Mouse (Mus musculus) midbrain, embryonic 11.5 days (tissue): Measurements from ENCODE around the gene Mob4. TPM values are rescaled to one million over a fixed set of nuclear protein-coding genes. Genes with fewer than 3 reads are reported as not detected.
A peak's percentile ranks its signal among the peaks of the same experiment; 100 is the strongest.

Experiments used
- ATAC-seq: fragments of 200-750 bp; cut with Nextera tagmentation; 2 replicates; pipeline ENCODE4 v1.8.0; 2017; ENCODE audit warnings: moderate TSS enrichment, moderate library complexity; ENCODE audit not compliant: low FRiP score
- DNase-seq: peaks from one replicate; pipeline ENCODE4 v3.0.0; 2015; ENCODE audit warnings: low spot score; ENCODE audit errors: missing footprints
- H3K27ac ChIP-seq: fragments of 300-500 bp; sonication (generic); 2 replicates; pipeline ENCODE4 v1.5.1; 2014; ENCODE audit warnings: low read depth, low read length
- H3K27me3 ChIP-seq: fragments of 300-500 bp; sonication (generic); 2 replicates; pipeline ENCODE4 v1.6.1; 2014; ENCODE audit warnings: mild to moderate bottlenecking, low read length, moderate library complexity, mixed read lengths; ENCODE audit not compliant: control insufficient read depth, insufficient read depth
- H3K36me3 ChIP-seq: fragments of 300-500 bp; sonication (generic); 2 replicates; pipeline ENCODE4 v1.6.1; 2014; ENCODE audit warnings: mild to moderate bottlenecking, low read length, moderate library complexity, mixed read lengths; ENCODE audit not compliant: control insufficient read depth, insufficient read depth
- H3K4me1 ChIP-seq: fragments of 300-500 bp; sonication (generic); 2 replicates; pipeline ENCODE4 v1.6.1; 2014; ENCODE audit warnings: low read length; ENCODE audit not compliant: control insufficient read depth, insufficient read depth
- H3K4me2 ChIP-seq: fragments of 300-500 bp; sonication (generic); 2 replicates; pipeline ENCODE4 v1.6.1; 2014; ENCODE audit warnings: mild to moderate bottlenecking, moderate library complexity
- H3K4me3 ChIP-seq: fragments of 300-500 bp; sonication (generic); 2 replicates; pipeline ENCODE4 v1.5.1; 2014; ENCODE audit warnings: low read depth, low read length
- H3K9ac ChIP-seq: fragments of 300-500 bp; sonication (generic); 2 replicates; pipeline ENCODE4 v1.6.1; 2014; ENCODE audit warnings: low read length
- H3K9me3 ChIP-seq: fragments of 300-500 bp; sonication (generic); 2 replicates; pipeline ENCODE4 v1.6.1; 2016; ENCODE audit warnings: low read length; ENCODE audit not compliant: control insufficient read depth
- WGBS: fragments of 180-500 bp; shearing (Covaris S2); extraction: QIAGEN DNeasy Blood & Tissue Kit; methylation state at CpG from one replicate; pipeline ENCODE4 v1.1.7; 2014; 5-methylcytosine and 5-hydroxymethylcytosine counted together
- polyA plus RNA-seq: library from polyadenylated mRNA; unstranded; fragments of >200 nt; fragmentation: Nextera tagmentation; extraction: Ambion mirVana; gene quantifications from 2 replicates; pipeline ENCODE4 v1.2.1, GENCODE M21; 2014

Gene Mob4
- polyA plus RNA-seq, 1 experiment from 2014 or later, result 148 TPM

DNA sequence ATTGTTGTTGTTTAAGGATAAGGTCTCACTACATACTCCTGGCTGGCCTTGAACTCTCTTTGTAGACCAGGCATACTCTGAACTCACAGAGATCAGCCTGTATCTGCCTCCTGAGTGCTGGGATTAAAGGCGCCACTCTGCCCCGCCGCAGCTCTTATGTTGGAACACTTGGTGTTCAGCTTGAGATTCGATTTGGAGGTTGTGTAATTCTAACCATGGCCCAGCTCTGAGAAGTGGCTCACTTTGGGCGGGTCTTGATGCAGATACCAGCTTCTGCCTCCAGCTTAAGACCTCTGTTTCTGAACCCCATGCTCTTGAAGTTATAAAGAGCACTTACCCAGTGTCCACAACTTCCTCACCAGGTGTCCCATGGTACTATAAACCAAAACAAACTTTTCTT lies 1.3 kb upstream of the Mob4 start:
- H3K9me3 ChIP-seq, result no peaks in the 10 kb centered on the region
- peaks cover 14% of the 10 kb centered on the region for H3K4me1 ChIP-seq
- no peak overlapping the region for H3K4me3 ChIP-seq
- DNase-seq (no peak), ATAC-seq (no peak)
- no peak overlapping the region for H3K4me2 ChIP-seq
- no peaks in the 10 kb centered on the region for H3K27me3 ChIP-seq
- no peaks in the 10 kb centered on the region for H3K36me3 ChIP-seq
- WGBS, result 93% methylated on average over 5 of the region's 5 CpGs
- no peak overlapping the region for H3K27ac ChIP-seq
- H3K9ac ChIP-seq, result no peak overlapping the region

- Histone ChIP-seq H3K27ac (peak overlapping the region; percentile 67), H3K9ac (peak overlapping the region; percentile 60), H3K4me2 (peak overlapping the region; percentile 53), H3K4me3 (peak overlapping the region; percentile 98), H3K9me3 (no peaks in the 10 kb centered on the region), H3K4me1 (peaks cover 14% of the 10 kb centered on the region), H3K27me3 (no peaks in the 10 kb centered on the region), H3K36me3 (no peaks in the 10 kb centered on the region)
- ATAC-seq (no peak), DNase-seq (no peak)
- 73% methylated on average over 10 of the region's 10 CpGs for WGBS
Observed at GRCm38 (mm10) chr1:55130190-55130916, 678 bp upstream of the Mob4 start.

GRCm38 (mm10) chr1:55131424-55132014 lies 488 bp downstream of the Mob4 start:
- Histone ChIP-seq H3K4me3 (peak overlapping the region; percentile 98), H3K4me2 (peak overlapping the region; percentile 77), H3K27ac (peak overlapping the region; percentile 96), H3K27me3 (no peaks in the 10 kb centered on the region), H3K9me3 (no peaks in the 10 kb centered on the region), H3K4me1 (peaks cover 14% of the 10 kb centered on the region), H3K9ac (peak overlapping the region; percentile 97), H3K36me3 (no peaks in the 10 kb centered on the region)
- WGBS, result under 1% methylated on average over 41 of the region's 47 CpGs
- DNase-seq (peak; percentile 93), ATAC-seq (no peak; the same call in 1 of the 2 replicates)

DNA sequence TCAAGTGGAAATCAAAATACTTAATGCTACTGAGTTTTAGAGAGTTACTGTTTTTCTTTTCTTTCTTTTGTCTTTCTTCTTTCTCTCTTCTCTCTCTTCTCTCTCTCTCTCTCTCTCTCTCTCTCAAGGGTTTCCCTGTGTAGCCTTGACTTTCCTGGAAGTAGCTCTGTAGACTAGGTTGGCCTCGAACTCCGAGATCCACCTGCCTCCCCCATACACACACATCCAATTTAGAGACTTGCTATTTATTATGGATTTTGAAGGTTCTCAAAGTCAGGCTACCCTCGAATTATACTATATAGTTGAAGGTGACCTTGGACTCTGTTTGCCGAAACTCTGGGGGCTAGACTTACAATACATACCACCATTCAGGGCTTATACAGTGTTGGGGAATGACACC lies 1.3 kb downstream of the Mob4 start:
- no peaks in the 10 kb centered on the region for H3K36me3 ChIP-seq
- peak overlapping the region; percentile 22; the same call in 1 of the 2 replicates for H3K9ac ChIP-seq
- H3K9me3 ChIP-seq, result no peaks in the 10 kb centered on the region
- no peak overlapping the region for H3K27ac ChIP-seq
- H3K4me3 ChIP-seq, result peak overlapping the region; percentile 98
- 73% methylated on average over 4 of the region's 4 CpGs for WGBS
- peaks cover 14% of the 10 kb centered on the region for H3K4me1 ChIP-seq
- H3K4me2 ChIP-seq, result peak overlapping the region; percentile 77
- DNase-seq (no peak), ATAC-seq (no peak)
- H3K27me3 ChIP-seq, result no peaks in the 10 kb centered on the region

- WGBS, result 61% methylated on average over 2 of the region's 2 CpGs
Observed at GRCm38 (mm10) chr1:55133173-55133572, 2.1 kb downstream of the Mob4 start.

GRCm38 (mm10) chr1:55134301-55134700 lies 3.3 kb downstream of the Mob4 start:
- Histone ChIP-seq H3K4me2 (no peak overlapping the region), H3K27me3 (no peaks in the 10 kb centered on the region), H3K9ac (no peak overlapping the region), H3K9me3 (no peaks in the 10 kb centered on the region), H3K4me1 (peaks cover 14% of the 10 kb centered on the region), H3K4me3 (no peak overlapping the region), H3K27ac (no peak overlapping the region), H3K36me3 (no peaks in the 10 kb centered on the region)
- ATAC-seq (no peak), DNase-seq (no peak)
- WGBS, result 97% methylated on average over 3 of the region's 3 CpGs

More at GRCm38 (mm10) chr1:55133173-55133572, 2.1 kb downstream of the Mob4 start:
- no peaks in the 10 kb centered on the region for H3K27me3 ChIP-seq
- peaks cover 14% of the 10 kb centered on the region for H3K4me1 ChIP-seq
- H3K36me3 ChIP-seq, result no peaks in the 10 kb centered on the region
- no peak overlapping the region for H3K4me2 ChIP-seq
- ATAC-seq (no peak), DNase-seq (no peak)
- H3K4me3 ChIP-seq, result no peak overlapping the region
- H3K9ac ChIP-seq, result no peak overlapping the region
- H3K9me3 ChIP-seq, result no peaks in the 10 kb centered on the region
- no peak overlapping the region for H3K27ac ChIP-seq

DNA sequence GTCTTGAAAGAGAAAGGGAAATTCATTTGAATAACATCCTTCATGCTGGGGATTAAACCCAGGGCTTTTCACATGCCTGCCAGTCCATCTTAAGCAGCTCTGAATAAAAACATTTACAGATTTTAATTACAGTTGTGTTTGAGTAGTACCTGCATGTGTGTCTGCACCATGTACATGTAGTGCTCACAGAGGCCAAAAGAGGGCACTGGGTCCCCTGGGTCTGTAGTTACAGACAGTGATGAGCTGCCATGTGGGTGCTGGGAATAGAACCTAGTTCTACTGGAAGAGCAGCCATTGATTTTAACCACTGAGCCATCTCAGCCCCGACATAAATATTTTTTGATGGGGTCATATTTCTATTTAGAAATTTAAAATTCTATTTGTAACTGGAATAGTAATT lies 4.8 kb downstream of the Mob4 start:
- H3K36me3 ChIP-seq, result no peaks in the 10 kb centered on the region
- no peaks in the 10 kb centered on the region for H3K9me3 ChIP-seq
- no peak overlapping the region for H3K4me2 ChIP-seq
- H3K27ac ChIP-seq, result no peak overlapping the region
- WGBS, result 95% methylated on average over 1 of the region's 1 CpGs
- H3K4me1 ChIP-seq, result peaks cover 9% of the 10 kb centered on the region
- ATAC-seq (no peak), DNase-seq (no peak)
- no peak overlapping the region for H3K9ac ChIP-seq
- no peaks in the 10 kb centered on the region for H3K27me3 ChIP-seq
- H3K4me3 ChIP-seq, result no peak overlapping the region

- H3K36me3 ChIP-seq, result no peaks in the 10 kb centered on the region; the same call in 1 of the 2 replicates
Observed at GRCm38 (mm10) chr1:55144338-55144737, 13.3 kb downstream of the Mob4 start.

DNA sequence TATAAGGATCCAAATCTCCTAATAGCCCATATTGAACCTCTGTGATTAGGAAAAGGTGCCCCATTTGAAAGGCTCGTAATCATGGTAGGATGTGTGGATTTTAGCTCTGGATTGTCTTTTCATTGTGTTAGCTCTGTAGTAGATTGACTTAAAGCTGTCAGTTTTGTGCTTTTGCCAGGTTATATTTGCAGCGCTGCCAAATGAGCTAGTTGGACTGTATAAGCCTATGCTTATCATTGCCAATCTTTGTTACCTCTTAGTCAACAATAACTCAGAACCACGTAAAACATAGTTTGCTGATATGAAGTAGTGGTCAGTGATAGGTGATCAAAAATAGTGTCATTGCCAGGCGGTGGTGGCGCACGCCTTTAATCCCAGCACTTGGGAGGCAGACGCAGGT lies 14.5 kb downstream of the Mob4 start:
- H3K9ac ChIP-seq, result no peak overlapping the region
- H3K36me3 ChIP-seq, result peaks cover 5% of the 10 kb centered on the region
- H3K27ac ChIP-seq, result no peak overlapping the region
- no peak overlapping the region for H3K4me2 ChIP-seq
- no peaks in the 10 kb centered on the region for H3K4me1 ChIP-seq
- no peaks in the 10 kb centered on the region for H3K27me3 ChIP-seq
- DNase-seq, result no peak
- H3K9me3 ChIP-seq, result no peaks in the 10 kb centered on the region
- ATAC-seq, result no peak
- no peak overlapping the region for H3K4me3 ChIP-seq
- WGBS, result 96% methylated on average over 7 of the region's 7 CpGs

More at GRCm38 (mm10) chr1:55144338-55144737, 13.3 kb downstream of the Mob4 start:
- Histone ChIP-seq H3K9ac (no peak overlapping the region), H3K4me2 (no peak overlapping the region), H3K9me3 (no peaks in the 10 kb centered on the region), H3K27ac (no peak overlapping the region), H3K4me1 (no peaks in the 10 kb centered on the region), H3K4me3 (no peak overlapping the region), H3K27me3 (no peaks in the 10 kb centered on the region)
- ATAC-seq, result no peak
- WGBS, result 94% methylated on average over 4 of the region's 4 CpGs
- DNase-seq, result no peak
